Mouse (Mus musculus) olfactory bulb, adult 2 months (tissue): ENCODE measurements around the gene Rgs9bp.

ENCODE experiments used
- CTCF ChIP-seq: fragments of 200-500 bp; IDR thresholded peaks from 2 replicates; pipeline ENCODE4 v1.5.1; 2012; ENCODE audit warnings: low read depth, mild to moderate bottlenecking, low read length, moderate library complexity; ENCODE audit not compliant: insufficient read depth
- POLR2A ChIP-seq: fragments of 200-500 bp; IDR thresholded peaks from 2 replicates; pipeline ENCODE4 v1.6.1; 2012; ENCODE audit warnings: mild to moderate bottlenecking, low read depth, low read length, moderate library complexity; ENCODE audit not compliant: insufficient read depth

GRCm38 (mm10) chr7:35557577-35557976, 27.8 kb downstream of the Rgs9bp start:
- no peak for TF ChIP-seq POLR2A
- no peak for TF ChIP-seq CTCF
